In genomic region chr14:28918871-28919270, GRCm38 (mm10) we compare ENCODE assay signal across 32 mouse cellular contexts.
A peak's percentile ranks its signal among the peaks of the same experiment; 100 is the strongest.
DNase-seq lines count a peak whose midpoint lies in the region; ATAC-seq and TF ChIP-seq lines count a peak whose summit lies in the region.
"Had no signal": no experiment of that assay in that cellular context is flagged by ENCODE, and none has a peak within 500 bp of the region (broad histone marks: within the 10 kb centered on the region; RNA-seq: fewer than 3 reads in every experiment).

No protein-coding gene starts in this region.

- H3K27ac ChIP-seq in cortical plate, adult 2 months (ENCODE audit: insufficient read depth, low read length), result peak overlapping the region; percentile 46; the same call in 1 of the 2 replicates
- H3K27ac ChIP-seq: gastrocnemius, adult 2 months; heart, adult 2 months; hindbrain, embryonic 13.5 days; kidney, postnatal 0 days; liver, embryonic 12.5 days; midbrain, embryonic 12.5 days; neural tube, embryonic 12.5 days; stomach, postnatal 0 days had no signal

- H3K4me3 ChIP-seq in cortical plate, adult 2 months (ENCODE audit: insufficient read depth, low read length), result no peak overlapping the region
- H3K4me3 ChIP-seq: gastrocnemius, adult 2 months; heart, adult 2 months; heart, embryonic 12.5 days; hindbrain, embryonic 13.5 days; liver, embryonic 12.5 days; megakaryocyte, embryonic 14.5 days; midbrain, embryonic 12.5 days; myocyte; neural tube, embryonic 12.5 days had no signal

- peak; percentile 69; the same call in 1 of the 2 replicates for ATAC-seq in frontal cortex, adult (ENCODE audit: low TSS enrichment)
- ATAC-seq: activated CD4-positive, CD25-positive, alpha-beta regulatory T cell, adult 4 months; intestine, embryonic 16.5 days; liver, embryonic 12.5 days; liver, postnatal 0 days had no signal

- no peak for DNase-seq in frontal cortex, postnatal 14 days (ENCODE audit: low spot score in 2 of 2)
- DNase-seq in layer of hippocampus, adult 9-10 months (ENCODE audit: low spot score), result peak; percentile 41
- DNase-seq in heart, adult 11 months, result no peak
- no peak for DNase-seq in urinary bladder, adult 18-20 months (ENCODE audit: low spot score in 2 of 2)
- DNase-seq: adrenal gland, adult 2 months; B cell, adult 2 months; cerebellum, adult 18-20 months; cerebellum, postnatal 14 days; gastrocnemius, adult 2 months; gastrocnemius, postnatal 36 days; heart, adult 2 months; heart, postnatal 4 days; kidney, adult 8-10 months; kidney, postnatal 4 days; liver, postnatal 0 days; lung, postnatal 36 days; right cerebral cortex, postnatal 4 days; thymus, adult 2 months; thymus, postnatal 4 days had no signal

- no peak for TF ChIP-seq CTCF in cortical plate, adult 2 months (IDR thresholded peaks at IDR 0.05; ENCODE audit: extremely low read depth, insufficient read depth, low read length)

- H3K4me1 ChIP-seq in cortical plate, adult 2 months (ENCODE audit: control insufficient read depth, insufficient read depth, low read length), result no peaks in the 10 kb centered on the region
- H3K4me1 ChIP-seq: hindbrain, embryonic 13.5 days; liver, embryonic 12.5 days; megakaryocyte, embryonic 14.5 days; midbrain, embryonic 12.5 days; neural tube, embryonic 12.5 days had no signal

- TF ChIP-seq POLR2A in cortical plate, adult 2 months (IDR thresholded peaks at IDR 0.05; ENCODE audit: extremely low read depth, insufficient read depth, low read length), result no peak
